Mouse (Mus musculus) CH12.LX (cell line): ENCODE data around the gene Sfxn2.

ENCODE experiments used
- CHD1 ChIP-seq: IDR thresholded peaks from 2 replicates; pipeline ENCODE4 v1.6.1; 2012; ENCODE audit warnings: low read depth, low read length, improper control_type of control experiment, inconsistent platforms
- CHD2 ChIP-seq: IDR thresholded peaks from 2 replicates; pipeline ENCODE4 v1.6.1; 2011; ENCODE audit warnings: low read length, improper control_type of control experiment
- CTCF ChIP-seq, 2 experiments: IDR thresholded peaks in 1 of 2; conservative IDR thresholded peaks in 1 of 2; 2 replicates each; pipeline ENCODE4 v1.5.1; 2011 to 2012; ENCODE audit warnings: low read depth in 2 of 2, low read length in 2 of 2, improper control_type of control experiment in 1 of 2, inconsistent platforms in 1 of 2, mild to moderate bottlenecking in 1 of 2, moderate library complexity in 1 of 2
- EP300 ChIP-seq: IDR thresholded peaks from 2 replicates; pipeline ENCODE4 v1.6.1; 2011; ENCODE audit warnings: low read length, improper control_type of control experiment
- HCFC1 ChIP-seq: IDR thresholded peaks from 2 replicates; pipeline ENCODE4 v1.6.1; 2012; ENCODE audit warnings: low read depth, mild to moderate bottlenecking, inconsistent platforms, low read length, improper control_type of control experiment
- MEF2A ChIP-seq: IDR thresholded peaks from 2 replicates; pipeline ENCODE4 v1.6.1; 2014; ENCODE audit warnings: low read depth, mild to moderate bottlenecking, inconsistent platforms, low read length, improper control_type of control experiment, borderline replicate concordance
- MXI1 ChIP-seq: IDR thresholded peaks from 2 replicates; pipeline ENCODE4 v1.6.1; 2011; ENCODE audit warnings: mild to moderate bottlenecking, low read depth, low read length, improper control_type of control experiment
- POLR2A ChIP-seq: IDR thresholded peaks from 2 replicates; pipeline ENCODE4 v1.6.1; 2011; ENCODE audit warnings: low read depth, mild to moderate bottlenecking, improper control_type of control experiment, low read length
- TCF12 ChIP-seq: IDR thresholded peaks from 2 replicates; pipeline ENCODE4 v1.6.1; 2014; ENCODE audit warnings: low read depth, mild to moderate bottlenecking, inconsistent platforms, low read length, improper control_type of control experiment

DNA sequence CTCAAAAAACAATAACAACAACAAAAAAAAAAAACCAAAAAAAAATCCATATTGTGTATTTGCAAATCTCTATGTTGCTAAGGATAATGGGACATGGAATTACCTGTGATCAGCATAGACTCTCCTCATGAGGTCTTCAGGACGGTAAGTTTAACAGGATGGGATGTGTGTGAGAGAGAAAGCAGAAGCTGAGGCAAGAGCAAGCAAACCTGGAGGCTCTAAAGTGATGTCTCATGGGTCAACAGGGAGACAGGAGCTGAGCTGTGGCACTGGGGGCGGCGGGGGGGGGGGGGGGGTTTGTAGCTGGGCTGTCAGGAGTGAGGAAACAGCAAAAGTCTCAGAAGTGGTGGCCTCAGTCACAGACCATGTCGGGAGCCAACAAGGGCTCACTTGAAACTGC is 20.7 kb upstream of the Sfxn2 start:
- no peak for TF ChIP-seq CTCF (conservative IDR thresholded peaks at IDR 0.05 in 1 of 2, IDR thresholded peaks at IDR 0.05 in 1 of 2; ENCODE audit: low read depth in 2 of 2, low read length in 2 of 2)
- TF ChIP-seq EP300 = no peak
- TF ChIP-seq HCFC1 = no peak
- no peak for TF ChIP-seq CHD2
- no peak for TF ChIP-seq CHD1
- TF ChIP-seq MXI1 = no peak
- TF ChIP-seq TCF12 = no peak
- no peak for TF ChIP-seq POLR2A
- TF ChIP-seq MEF2A = no peak
